Mouse (Mus musculus): ENCODE results near the gene Tmsb10.

DNA sequence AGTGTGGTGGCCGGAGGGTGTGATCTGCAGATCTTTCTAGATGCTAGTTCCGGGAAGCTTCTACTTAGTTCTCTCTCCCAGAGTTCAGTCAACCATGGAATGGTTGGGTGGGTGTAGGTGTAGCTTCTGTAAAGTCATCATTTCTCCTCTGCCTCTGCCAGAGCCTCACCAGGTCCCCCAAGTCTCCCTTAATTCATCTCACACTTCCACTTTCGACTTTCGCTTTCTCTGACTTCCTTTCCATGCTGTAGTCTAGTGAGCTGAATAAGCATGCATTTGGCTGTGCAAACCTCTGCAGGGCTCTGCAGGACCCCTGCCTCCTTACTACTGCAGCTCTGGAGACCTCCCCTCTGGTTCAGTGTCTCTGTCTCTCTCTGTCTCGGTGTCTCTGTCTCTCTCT lies 31.7 kb upstream of the Tmsb10 start:
- TF ChIP-seq HCFC1 (IDR thresholded peaks at IDR 0.05; ENCODE audit: borderline replicate concordance, insufficient read depth, low read length) (no peak), MAFK (IDR thresholded peaks at IDR 0.05; ENCODE audit: insufficient read depth, low read depth, low read length) (no peak), CHD2 (IDR thresholded peaks at IDR 0.05; ENCODE audit: low read depth, low read length) (no peak)
